Mouse (Mus musculus) splenic B cell, adult 2 months (primary cell): ENCODE measurements around the gene Cdc42ep2.

Source experiments
- DNase-seq: peaks from one replicate; pipeline ENCODE4 v3.0.0-alpha.2; 2011; ENCODE audit warnings: low read depth, low spot score
- H3K27me3 ChIP-seq: 2 replicates; pipeline ENCODE4 v1.6.1; 2012; ENCODE audit warnings: mild to moderate bottlenecking, low read length, moderate library complexity, mixed read lengths; ENCODE audit not compliant: control insufficient read depth, poor library complexity, insufficient read depth, severe bottlenecking
- H3K36me3 ChIP-seq: 2 replicates; pipeline ENCODE4 v1.6.1; 2012; ENCODE audit warnings: mild to moderate bottlenecking, low read length, moderate library complexity, mixed read lengths; ENCODE audit not compliant: control insufficient read depth, poor library complexity, insufficient read depth, severe bottlenecking

Cdc42ep2 gene

DNA sequence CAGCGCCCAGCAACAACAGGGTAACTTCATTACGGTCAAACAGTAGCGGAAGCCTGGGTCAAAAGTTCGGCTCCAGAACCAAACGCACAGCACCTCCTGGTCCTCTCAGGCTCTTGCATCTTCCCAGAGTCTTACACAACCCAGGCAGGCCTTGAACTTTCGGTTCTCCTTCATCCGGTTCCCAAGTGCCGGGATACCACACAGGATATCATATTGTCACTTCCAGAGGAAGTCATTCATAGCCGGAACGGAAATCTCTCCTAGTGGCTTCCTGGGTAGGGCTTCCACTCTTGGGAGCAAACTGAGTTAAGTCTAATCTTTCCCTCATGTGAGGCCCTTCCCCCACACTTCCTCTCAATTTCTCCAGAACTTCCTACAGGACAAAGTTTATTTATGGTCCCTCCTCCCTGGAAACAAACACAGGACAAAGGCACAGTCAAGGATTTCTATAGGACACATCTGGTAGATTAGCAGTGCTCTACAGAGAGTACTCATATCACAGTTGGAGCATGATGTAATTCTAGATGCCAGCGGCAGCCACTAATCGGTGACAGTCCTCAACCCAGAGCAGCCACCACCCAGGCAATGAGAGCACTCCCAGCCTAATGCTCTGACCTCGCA is 27.6 kb upstream of the Cdc42ep2 start:
- Histone ChIP-seq H3K36me3 (peaks cover 9% of the 10 kb centered on the region), H3K27me3 (no peaks in the 10 kb centered on the region)
- DNase-seq = no peak

DNA sequence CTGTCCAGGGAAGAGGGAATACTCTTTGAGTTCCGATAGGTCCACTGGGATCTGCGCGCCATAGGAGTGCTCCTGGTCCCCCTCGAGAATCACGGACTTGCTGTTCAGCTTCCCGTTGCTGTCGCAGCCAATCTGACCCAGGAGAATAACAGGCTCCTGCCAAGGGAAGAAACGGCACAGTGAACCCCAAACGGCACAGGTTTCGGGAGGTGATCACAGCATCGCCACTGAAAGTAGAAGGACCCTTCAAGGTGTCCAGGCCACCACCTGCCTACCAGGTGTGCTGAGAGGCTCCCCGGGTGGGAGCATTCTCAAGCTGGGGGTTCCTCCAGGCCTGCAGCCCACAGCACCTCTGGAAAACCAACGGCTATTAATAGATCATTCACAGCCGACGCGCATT is 27.0 kb upstream of the Cdc42ep2 start:
- Histone ChIP-seq H3K36me3 (peaks cover 9% of the 10 kb centered on the region), H3K27me3 (no peaks in the 10 kb centered on the region)
- no peak for DNase-seq

DNA sequence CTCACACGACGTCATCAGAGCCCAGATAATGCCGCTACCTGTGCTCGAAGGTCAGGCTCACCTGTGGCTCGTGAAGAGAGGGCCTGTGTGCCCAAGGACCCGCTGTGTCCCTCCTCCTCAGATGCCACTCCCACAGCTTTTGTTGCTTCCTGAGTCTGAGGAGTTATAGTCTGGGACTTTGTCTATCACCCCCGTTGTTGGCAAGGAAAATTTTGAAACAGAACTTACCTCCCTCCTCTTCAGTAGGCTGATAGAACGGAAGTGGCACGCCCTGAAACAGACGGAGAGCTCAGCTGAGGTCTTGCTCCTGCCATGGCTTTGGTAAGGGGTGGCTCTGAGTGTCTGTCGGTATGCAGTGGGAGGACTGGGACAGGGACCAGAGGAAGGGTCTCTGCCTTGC is 25.6 kb upstream of the Cdc42ep2 start:
- DNase-seq = no peak
- peaks cover 9% of the 10 kb centered on the region for H3K36me3 ChIP-seq
- H3K27me3 ChIP-seq = no peaks in the 10 kb centered on the region

DNA sequence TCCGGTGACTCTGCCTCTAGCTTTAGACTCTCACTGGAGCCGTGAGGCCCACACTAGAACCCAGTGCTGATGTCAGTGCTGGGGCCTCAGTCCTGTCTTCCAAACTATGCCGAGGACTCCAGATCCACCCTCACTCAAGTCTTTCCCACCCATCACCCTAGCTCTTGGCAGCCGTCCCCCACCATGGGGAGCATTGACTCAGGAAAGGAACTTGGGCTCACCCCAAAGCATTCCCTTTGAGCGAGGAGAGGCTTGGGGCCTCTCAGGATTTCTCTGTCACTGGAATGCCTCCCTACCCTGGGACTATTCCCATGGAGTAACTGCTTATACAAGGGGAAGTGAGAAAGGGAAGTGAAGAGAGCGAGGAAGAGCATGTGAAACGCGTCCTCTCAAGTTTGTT is 21.3 kb upstream of the Cdc42ep2 start:
- DNase-seq = no peak
- no peaks in the 10 kb centered on the region for H3K27me3 ChIP-seq
- H3K36me3 ChIP-seq = peaks cover 5% of the 10 kb centered on the region

DNA sequence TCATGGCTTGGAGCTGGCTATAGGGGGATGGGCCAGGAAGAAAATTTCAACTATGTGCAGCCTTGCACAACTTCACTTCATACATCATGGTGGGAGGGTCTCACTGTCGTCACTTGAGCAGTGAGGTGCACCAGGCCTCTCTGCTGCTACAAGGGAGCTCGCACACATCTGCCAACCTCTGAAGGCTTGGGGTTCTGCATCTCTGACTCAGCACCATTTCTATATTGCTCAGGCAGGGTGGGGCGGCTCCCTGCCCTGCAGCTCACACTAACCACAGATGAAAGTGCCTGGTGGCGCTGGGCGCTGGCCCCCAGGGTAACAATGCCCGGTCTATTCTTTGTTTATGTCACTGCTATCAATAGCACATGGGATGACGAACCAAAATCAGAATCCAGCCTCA is 20.4 kb upstream of the Cdc42ep2 start:
- DNase-seq = no peak
- Histone ChIP-seq H3K27me3 (no peaks in the 10 kb centered on the region), H3K36me3 (peaks cover 5% of the 10 kb centered on the region)

DNA sequence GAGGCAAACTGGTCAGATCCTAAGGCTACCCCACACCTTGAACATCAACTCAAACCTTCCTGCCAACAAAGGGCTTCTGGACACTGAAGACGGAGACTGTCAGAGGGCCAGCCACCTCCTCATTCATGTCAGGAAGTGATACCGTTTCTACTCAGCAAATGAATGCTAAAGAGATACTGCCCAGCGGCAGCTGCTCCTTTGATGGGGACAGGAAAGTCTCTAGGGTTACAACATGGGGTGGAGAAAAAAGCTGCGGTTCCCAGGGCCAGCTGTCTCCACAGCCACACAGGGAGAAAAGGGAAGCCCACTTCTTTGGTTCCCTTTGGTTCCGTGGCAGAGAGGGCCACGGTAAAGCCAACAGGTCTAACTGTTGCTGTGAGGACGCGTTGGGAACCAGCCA is 19.5 kb upstream of the Cdc42ep2 start:
- no peak for DNase-seq
- Histone ChIP-seq H3K36me3 (peaks cover 7% of the 10 kb centered on the region), H3K27me3 (no peaks in the 10 kb centered on the region)

DNA sequence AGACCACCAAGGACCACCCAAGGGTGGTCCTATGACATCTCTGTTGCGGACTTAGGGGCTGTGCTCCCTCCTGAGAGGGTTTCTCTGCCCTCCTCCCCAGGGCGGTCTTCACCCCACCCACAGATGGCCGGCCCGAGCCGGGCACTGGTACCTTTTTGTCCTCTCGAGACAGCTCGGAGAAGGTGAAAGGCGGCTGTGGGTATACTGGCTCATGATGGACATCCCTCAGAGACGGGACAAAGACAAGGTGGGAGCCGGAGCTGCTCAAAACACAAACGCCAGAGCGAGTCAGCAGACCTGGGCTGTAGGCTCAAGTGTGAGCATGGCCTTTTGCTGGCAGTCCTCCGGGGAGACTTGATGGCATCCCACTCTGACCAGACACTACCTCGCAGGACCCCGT is 18.8 kb upstream of the Cdc42ep2 start:
- H3K27me3 ChIP-seq = no peaks in the 10 kb centered on the region
- H3K36me3 ChIP-seq = peaks cover 7% of the 10 kb centered on the region
- no peak for DNase-seq

DNA sequence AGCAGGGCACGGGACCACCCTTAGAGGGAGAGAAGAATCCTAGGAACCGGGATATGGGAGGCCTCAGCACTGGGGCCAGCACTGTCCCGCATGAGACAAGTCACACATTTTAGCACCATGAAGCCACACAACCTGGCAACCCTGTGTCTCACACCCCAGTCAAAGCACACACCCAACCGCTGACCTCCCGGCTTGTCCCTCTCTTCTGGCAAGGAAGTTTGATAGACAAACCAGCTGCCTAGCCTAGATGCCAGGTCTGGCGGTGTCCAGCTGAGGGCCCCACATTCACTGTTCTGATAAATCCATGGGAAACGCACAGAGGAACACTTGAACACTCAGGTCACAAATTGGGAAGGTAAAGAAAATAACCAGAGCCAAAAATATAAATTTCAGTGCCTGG is 18.0 kb upstream of the Cdc42ep2 start:
- DNase-seq = no peak
- Histone ChIP-seq H3K36me3 (peaks cover 7% of the 10 kb centered on the region), H3K27me3 (no peaks in the 10 kb centered on the region)

DNA sequence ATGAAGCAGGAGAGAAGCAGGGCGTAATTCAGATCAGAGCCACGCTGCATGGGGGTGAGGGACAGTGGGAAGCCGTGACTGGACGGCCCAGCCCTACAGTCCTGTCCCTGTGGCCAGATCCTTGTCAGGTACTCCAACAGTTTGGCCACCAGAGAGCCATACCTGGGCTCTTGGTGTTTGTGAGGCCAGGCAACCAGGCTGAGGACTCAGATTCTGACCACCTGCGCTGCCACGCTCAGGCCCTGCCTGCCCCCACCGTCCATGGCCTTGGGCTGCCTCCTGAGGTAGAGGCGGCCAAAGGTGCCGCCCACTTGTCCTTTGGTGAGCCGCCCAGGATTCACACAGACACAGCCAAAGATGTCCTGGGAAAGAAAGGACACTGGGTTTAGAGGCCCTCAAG is 16.0 kb upstream of the Cdc42ep2 start:
- Histone ChIP-seq H3K27me3 (no peaks in the 10 kb centered on the region), H3K36me3 (peaks cover 7% of the 10 kb centered on the region; the same call in 1 of the 2 replicates)
- no peak for DNase-seq

DNA sequence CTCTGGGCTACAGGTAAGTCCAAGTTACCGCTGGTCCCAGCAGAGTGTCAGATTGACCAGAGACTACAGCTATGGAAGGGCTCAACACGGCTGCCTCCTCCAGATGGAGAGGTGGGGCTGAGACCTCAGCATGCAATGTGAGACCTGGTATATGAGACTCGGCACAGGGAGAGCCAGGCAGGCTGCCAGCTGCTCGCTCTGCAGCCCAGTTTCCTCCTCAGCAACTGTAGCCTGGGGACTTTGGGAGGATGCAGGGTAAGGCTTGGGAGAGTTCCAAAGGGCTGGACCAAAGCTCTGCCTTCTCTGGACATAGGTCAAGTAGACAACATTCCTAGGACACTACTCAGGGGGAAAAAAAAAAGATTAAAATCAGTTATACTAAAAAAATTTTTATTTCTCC is 15.6 kb upstream of the Cdc42ep2 start:
- peaks cover 7% of the 10 kb centered on the region; the same call in 1 of the 2 replicates for H3K36me3 ChIP-seq
- no peaks in the 10 kb centered on the region for H3K27me3 ChIP-seq
- DNase-seq = no peak

DNA sequence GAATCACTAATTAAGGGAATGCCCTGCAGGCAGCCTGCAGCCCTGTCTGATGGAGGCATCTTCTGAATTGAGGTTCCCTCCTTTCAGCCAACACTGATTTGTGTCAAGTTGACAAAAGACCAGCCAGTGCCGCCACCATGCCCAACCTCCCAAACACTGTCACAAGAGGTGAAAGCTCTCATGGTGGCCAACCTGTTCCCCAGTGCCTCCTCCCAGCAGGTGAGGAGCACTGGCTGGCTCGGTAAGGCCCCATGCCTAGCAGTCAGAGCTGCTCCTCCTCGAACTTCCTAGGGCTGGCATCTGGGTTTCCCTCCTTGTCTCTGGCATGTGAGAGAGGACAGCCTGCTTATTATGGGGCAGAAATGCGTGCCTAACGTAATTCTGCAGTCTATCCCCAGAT is 15.1 kb upstream of the Cdc42ep2 start:
- Histone ChIP-seq H3K27me3 (no peaks in the 10 kb centered on the region), H3K36me3 (peaks cover 7% of the 10 kb centered on the region; the same call in 1 of the 2 replicates)
- DNase-seq = no peak

DNA sequence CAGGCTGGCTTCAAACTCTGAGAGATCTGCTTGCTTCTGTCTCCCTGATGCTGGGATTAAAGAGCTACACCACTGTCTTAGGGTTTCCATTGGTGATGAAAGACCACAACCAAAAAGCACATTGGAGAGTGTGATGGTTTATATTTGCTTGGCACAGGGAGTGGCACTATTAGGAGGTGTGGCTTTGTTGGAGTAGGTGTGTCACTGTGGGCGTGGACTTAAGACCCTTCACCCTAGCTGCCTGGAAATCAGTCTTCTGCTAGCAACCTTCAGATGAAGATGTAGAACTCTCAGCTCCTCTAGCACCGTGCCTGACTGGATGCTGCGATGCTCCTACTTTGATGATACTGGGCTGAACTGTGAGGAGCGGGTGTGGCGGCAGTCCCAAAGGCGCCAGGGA is 13.9 kb upstream of the Cdc42ep2 start:
- no peaks in the 10 kb centered on the region for H3K27me3 ChIP-seq
- H3K36me3 ChIP-seq = peaks cover 7% of the 10 kb centered on the region; the same call in 1 of the 2 replicates
- DNase-seq = no peak

DNA sequence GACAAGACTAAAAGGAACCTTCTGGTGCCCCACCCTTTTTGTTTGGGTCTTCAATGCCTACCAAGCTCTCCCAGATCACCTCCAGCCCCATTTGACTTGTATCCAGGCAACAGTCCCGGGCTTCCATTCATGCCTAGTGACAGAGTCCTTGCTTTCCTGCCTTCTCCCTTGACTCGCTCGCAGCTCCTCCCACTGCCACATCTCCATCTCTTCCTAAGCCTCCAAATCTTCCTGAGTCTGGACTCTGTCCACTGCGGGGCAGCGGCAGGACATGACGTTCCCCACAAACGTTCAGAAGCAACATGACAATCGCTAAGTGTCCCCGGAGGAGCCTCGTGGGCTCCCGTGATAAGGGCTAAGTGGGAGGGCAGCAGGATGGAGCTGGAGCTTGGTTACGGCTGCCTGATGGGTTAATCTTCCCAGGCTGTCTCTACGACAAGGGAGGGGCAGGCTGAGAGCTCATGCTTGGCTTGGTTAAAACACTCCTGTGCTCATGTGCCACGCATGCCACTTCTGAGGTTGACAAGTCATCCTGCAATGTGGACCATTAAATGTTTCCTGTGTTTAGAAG is 13.3 kb upstream of the Cdc42ep2 start:
- H3K27me3 ChIP-seq = no peaks in the 10 kb centered on the region
- 0 out of 2 replicates have a peak, but pooled peaks cover 4% of the 10 kb centered on the region for H3K36me3 ChIP-seq
- no peak for DNase-seq

DNA sequence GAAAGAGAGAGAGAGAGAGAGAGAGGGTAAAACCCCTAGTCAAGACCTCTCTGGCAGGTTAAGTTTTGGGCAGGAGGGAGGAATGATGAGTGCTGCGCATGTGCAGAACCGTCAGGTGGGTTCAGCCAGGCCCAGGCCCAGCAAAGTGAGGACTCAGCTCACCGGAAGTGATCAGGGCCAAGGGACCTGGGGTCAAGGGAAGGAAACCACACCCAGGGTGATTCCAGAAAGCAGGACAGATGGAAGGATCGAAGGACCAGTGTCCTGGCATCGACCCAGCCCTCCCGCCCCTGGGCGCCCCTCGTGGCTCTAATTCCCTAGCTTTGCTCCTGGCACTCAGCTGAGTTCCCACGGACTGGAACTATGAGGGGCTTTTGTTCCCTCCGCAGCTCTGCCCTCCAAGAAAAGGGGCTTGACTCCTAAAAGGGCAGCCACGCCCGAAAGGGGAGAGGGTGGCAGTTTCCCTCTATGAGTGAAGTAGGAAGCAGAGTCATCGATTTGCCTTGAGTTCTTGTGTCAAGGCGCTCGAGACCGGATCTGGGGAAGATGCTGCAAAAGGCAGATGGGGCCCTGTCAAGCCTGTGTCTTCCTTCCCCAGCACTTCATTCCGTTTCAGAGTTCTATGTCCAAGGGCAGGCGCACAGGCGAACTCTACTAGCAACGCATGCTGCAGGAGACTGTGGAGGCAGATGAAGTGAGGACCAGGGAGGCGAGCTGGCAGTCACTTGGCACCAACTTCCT is 12.6 kb upstream of the Cdc42ep2 start:
- no peaks in the 10 kb centered on the region for H3K27me3 ChIP-seq
- 0 out of 2 replicates have a peak, but pooled peaks cover 4% of the 10 kb centered on the region for H3K36me3 ChIP-seq
- no peak for DNase-seq

DNA sequence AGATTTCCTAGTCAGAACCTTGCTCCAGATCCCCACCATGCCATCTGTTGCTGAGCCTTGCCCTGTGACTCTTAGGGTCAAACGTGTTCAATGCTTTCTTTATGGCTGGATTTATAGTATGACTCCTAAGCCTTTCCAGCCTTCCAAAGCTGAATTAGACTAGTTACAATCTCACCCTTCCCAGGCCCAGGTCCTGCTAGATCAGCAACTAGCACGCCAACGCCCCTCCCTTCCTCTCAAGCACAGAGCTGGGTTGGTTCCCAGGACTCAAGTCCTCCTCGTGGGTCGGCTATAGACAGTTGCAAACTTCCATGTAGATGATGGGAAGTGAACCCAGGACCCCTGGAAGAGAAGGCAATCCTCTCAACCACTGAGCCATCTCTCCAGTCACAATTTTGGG is 11.1 kb upstream of the Cdc42ep2 start:
- no peak for DNase-seq
- H3K27me3 ChIP-seq = no peaks in the 10 kb centered on the region
- 0 out of 2 replicates have a peak, but pooled peaks cover 2% of the 10 kb centered on the region for H3K36me3 ChIP-seq
